Mouse (Mus musculus): Measurements from ENCODE around the gene Gm8857. TPM values are rescaled to one million over a fixed set of nuclear protein-coding genes. Genes with fewer than 3 reads are reported as not detected.

The Gm8857 gene
- polyA plus RNA-seq (2015; fragmentation: Illumina TruSeq; extraction: RNeasy Lipid Tissue Mini Kit (QIAGEN cat#74804); ENCODE audit: low read depth, low replicate concordance) = not detected

DNA sequence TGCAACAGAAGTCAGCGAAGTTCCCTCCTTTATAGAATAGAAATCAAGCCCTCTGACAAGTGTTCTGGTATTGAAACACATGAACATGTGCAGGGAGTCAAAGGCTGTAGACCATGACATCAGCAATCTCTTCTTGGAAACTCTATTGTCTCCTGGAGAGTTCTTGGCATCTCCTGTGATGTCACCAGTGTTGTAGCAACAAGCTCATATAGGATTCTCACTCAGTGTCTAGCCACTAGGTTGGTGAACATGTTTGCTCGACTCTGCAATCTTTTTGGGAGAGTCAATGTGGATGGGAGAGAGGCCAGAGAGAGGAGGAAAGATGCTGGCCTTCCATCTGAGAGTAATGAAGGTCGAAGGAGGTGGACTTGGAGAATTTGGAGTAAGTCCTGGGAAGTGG is at the start of gene Gm8857, which contains the start of gene Gm8871:
TSS of gene Gm8857 (plus strand) at position 303 of the 400 bp plus-strand sequence.
TSS of gene Gm8871 (plus strand) at position 301 of the 400 bp plus-strand sequence.

Other genes with a start within 250 kb of the Gm8857 start
- gene Gm8871, start within 50 bp of the Gm8857 start, polyA plus RNA-seq (2015; fragmentation: Illumina TruSeq; extraction: RNeasy Lipid Tissue Mini Kit (QIAGEN cat#74804); ENCODE audit: low read depth, low replicate concordance) = not detected
- gene Gm8879, start 179.8 kb downstream of the Gm8857 start, polyA plus RNA-seq (2015; fragmentation: Illumina TruSeq; extraction: RNeasy Lipid Tissue Mini Kit (QIAGEN cat#74804); ENCODE audit: low read depth, low replicate concordance) = not detected
- not detected for gene Gm5861, start 235.3 kb downstream of the Gm8857 start, polyA plus RNA-seq (2015; fragmentation: Illumina TruSeq; extraction: RNeasy Lipid Tissue Mini Kit (QIAGEN cat#74804); ENCODE audit: low read depth, low replicate concordance)